Mouse (Mus musculus): ENCODE measurements around the gene Defb25. TPM values are rescaled to one million over a fixed set of nuclear protein-coding genes. Genes with fewer than 3 reads are reported as not detected.

The Defb25 gene
- total RNA-seq, 2 experiments from 2014 or later = not detected

DNA sequence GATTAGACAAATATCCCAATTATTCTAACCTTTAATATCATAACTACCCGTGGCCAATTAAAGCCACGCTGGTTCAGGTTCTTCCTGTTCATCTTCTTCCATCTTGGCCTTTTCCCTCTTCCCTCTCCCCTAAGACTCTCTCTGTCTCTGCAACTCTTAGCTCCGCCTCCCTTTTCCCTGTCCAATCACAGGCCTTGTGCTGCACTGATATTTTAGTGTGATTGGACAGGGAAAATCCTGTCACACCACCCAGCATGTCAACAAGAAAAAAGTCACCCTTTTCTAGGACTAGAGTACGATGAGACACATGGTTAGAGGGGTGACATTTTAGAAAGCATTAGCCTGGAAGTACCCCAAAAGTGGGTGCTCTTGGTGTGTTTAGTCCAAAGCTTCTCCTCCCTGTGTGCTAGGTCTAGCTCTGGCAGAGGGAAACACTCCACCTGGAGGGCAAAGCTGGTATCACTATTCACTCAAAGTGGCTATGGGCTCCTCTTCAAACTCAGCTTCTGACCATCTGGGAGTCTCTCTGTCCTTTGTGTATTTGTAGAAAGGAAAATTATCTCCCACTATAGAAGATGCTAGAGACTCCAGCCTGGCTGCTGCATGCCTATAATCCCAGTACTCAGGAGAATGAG is 35.8 kb downstream of the Defb25 start:
- intact Hi-C loops (cut with DNase I) = loop anchor here (5.0 kb wide), 1 partner anchor 115 kb away; no protein-coding TSS in a partner anchor
- peak; percentile 17 to 45 for DNase-seq

DNA sequence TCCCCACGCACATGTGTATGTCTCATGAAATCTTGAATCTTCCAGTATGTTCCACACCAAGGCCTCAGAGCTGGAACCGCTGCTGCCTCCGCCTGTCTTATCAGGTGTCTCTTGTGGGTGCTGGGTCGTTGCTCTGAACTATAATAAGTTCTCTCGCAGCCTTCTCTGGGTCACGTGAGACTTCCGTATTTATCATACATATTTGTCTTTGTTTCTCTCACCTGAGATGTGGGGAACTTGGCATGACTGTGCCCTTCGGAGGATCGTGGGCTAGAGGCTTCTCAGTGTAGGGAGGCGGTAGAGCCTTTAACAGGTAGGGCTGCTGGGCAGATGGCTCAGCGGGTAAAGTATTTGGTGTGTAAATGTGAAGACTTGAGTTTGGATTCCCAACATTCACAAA is 42.2 kb downstream of the Defb25 start:
- intact Hi-C loops (cut with DNase I) = no loop called here
- DNase-seq = no peak

DNA sequence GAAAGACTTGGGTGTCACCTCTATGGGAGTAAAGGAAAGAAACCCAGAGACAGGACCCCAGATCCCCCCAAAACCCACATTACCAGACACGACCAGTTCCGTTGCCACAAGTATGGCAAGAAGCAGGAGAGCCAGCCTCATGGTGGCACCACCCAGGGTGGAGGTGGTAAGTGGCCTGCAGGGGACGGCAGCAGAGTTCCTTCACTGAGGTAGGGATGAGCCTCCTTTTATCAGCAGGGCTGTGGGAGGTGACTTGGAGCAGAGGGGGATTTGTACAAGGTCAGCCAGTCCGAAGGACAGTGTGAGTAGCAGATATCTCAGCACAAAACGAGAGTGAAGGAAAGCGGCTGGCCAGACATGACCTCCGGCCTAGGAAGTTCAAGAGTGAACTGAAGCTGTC is 42.7 kb downstream of the Defb25 start, which contains the start of gene Defb19:
TSS of gene Defb19 (minus strand) at position 206 of the 400 bp plus-strand sequence.
- DNase-seq = no peak
- intact Hi-C loops (cut with DNase I) = no loop called here

DNA sequence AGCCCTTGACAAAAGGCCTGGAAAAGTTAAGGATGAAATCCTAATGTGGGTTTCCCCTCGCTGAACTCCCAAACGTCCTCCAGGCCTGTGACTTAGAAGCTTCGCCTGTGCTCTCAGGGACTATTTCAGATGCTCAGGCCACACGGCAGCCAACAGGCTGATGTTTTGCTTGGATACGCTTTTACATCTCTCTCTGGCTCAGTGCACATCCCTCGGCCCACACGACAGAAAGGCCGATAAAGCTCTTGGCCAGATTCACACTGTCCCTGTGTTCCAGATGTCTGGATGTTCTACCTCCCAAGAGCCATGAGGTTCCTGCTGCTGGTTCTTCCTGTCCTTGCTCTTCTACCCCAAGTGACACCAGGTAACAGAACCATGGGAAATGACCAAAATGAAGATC is 49.4 kb downstream of the Defb25 start:
- intact Hi-C loops (cut with DNase I) = no loop called here
- peak; percentile 30 to 40 for DNase-seq

Other genes starting within 250 kb of the Defb25 start
- gene Nrsn2, start 246.4 kb downstream of the Defb25 start, total RNA-seq (2021) = not detected
- gene Sox12, start 225.0 kb downstream of the Defb25 start, total RNA-seq (2021) = 10 to 100 TPM; 26.3 to 37.8 TPM
- 10 to 100 TPM; 18.0 to 18.1 TPM for gene Zcchc3, start 208.0 kb downstream of the Defb25 start, total RNA-seq (2021)
- 1 to 10 TPM; 3.7 to 4.3 TPM for gene 6820408C15Rik, start 207.5 kb downstream of the Defb25 start, total RNA-seq (2021)
- not detected for gene Defb23, start 158.4 kb downstream of the Defb25 start, total RNA-seq (2021)
- not detected for gene Defb20, start 146.0 kb downstream of the Defb25 start, total RNA-seq (2021)
- gene Defb22, start 132.9 kb downstream of the Defb25 start, total RNA-seq (2021) = not detected
- not detected for gene Defb26, start 111.4 kb downstream of the Defb25 start, total RNA-seq (2021)
- gene Defb28, start 104.8 kb downstream of the Defb25 start, total RNA-seq (2021) = not detected
- not detected for gene Defb29, start 83.0 kb downstream of the Defb25 start, total RNA-seq (2021)
- gene Gm17416, start 53.7 kb downstream of the Defb25 start, total RNA-seq (2021) = not detected
- not detected for gene Defb21, start 50.3 kb downstream of the Defb25 start, total RNA-seq (2021)
- not detected for gene Defb19, start 42.7 kb downstream of the Defb25 start, total RNA-seq (2021)
- gene Defb45, start 23.7 kb downstream of the Defb25 start, total RNA-seq (2021) = not detected
- gene Defb36, start 18.7 kb downstream of the Defb25 start, total RNA-seq (2021) = not detected
- gene Rem1, start 3.9 kb upstream of the Defb25 start, total RNA-seq (2021) = 10 to 100 TPM; 12.9 to 15.3 TPM
- gene H13, start 46.4 kb upstream of the Defb25 start, total RNA-seq (2021) = 10 to 100 TPM; 47.6 to 51.4 TPM
- 10 to 100 TPM; 17.8 to 19.1 TPM for gene Mcts2, start 64.0 kb upstream of the Defb25 start, total RNA-seq (2021)
- 10 to 100 TPM; 72.9 to 84.2 TPM for gene Id1, start 113.2 kb upstream of the Defb25 start, total RNA-seq (2021)
- gene Cox4i2, start 131.1 kb upstream of the Defb25 start, total RNA-seq (2021) = 10 to 100 TPM; 17.9 to 22.4 TPM
- gene Bcl2l1, start 208.7 kb upstream of the Defb25 start, total RNA-seq (2021) = 10 to 100 TPM; 40.0 to 72.4 TPM
- gene Tpx2, start 224.9 kb upstream of the Defb25 start, total RNA-seq (2021) = 10 to 100 TPM; 16.0 to 17.8 TPM